Mouse (Mus musculus) ZHBTc4 (cell line): Measurements from ENCODE around the gene Slc24a4.

ENCODE experiments used
- DNase-seq: peaks from one replicate; pipeline ENCODE4 v3.0.0-alpha.2; 2011; ENCODE audit warnings: low read depth, low spot score

Slc24a4 gene

DNA sequence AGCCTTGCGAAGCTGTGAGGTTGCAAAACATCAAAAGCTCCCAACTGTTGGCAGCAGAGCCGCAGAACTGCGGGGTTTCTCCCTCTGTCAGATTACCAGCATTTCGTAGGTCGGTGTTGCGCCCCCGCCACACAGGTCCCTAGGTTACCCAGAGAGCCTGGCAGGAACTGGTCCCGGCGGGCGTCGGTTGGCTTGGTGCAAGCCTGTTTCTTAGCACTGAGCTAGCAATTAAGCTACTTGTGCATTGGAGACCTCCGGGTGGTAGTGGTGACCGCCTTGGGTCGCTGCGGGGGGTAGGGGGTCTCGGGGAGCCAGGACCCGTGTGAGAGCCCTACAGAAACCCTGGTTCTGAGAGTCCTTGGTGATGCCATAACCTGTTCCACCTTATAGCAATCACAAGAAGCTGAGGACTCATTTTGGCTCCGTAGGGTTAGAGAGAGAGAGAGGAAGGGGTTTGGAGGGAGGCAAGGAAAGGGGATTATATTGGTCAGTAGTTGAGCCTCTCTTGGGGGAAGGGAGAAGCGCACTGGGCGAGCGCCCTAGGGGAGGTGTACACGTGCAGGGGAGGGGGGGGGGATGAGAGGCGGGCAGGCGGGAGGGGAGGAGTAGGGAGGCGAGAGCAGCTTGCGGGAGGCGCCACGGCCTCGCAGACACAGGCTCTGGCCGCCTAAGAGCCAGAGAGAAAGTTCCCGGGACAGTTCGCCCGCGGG lies at the start of gene Slc24a4:
Gene Slc24a4, plus strand, starts transcription at position 653 of the 710 bp plus-strand sequence.
- DNase-seq: peak; percentile 58

DNA sequence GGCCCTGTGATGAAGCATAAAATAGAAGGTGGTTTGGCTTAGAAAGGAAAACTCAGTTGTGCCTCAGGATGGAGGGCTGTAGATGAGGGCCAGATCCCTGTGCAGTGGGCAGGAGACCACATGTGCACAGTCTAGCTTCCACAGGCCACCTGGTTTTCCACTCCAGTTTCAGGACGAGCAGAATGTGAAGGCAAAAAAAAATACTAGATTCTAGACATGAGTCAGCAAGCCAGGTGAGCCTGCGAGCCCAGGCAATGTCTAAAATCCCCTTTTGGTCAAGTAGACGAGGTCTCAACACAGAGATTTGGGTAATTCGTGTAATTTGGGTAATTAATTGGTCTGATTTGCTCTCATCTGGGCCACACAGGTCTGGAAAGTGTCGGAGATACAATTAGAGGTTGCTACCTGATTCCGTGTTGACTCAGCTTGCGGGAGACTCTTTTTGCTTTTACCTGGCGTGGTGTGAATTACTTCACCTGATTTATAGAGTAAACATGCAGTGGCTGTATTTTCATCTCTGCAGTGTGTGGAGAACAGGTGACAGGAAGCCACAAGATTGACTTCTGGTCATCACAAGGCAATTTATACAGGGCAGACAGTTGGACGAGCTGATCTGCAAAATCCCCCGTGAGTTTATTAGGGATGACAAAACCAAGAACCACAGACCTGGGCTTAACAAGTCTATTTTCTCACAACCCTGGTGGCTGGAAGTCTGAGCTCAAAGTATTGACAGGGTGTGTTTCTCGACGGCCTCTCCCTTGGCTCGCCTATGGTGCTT lies 45.7 kb upstream of the Slc24a4 start:
- DNase-seq: no peak

DNA sequence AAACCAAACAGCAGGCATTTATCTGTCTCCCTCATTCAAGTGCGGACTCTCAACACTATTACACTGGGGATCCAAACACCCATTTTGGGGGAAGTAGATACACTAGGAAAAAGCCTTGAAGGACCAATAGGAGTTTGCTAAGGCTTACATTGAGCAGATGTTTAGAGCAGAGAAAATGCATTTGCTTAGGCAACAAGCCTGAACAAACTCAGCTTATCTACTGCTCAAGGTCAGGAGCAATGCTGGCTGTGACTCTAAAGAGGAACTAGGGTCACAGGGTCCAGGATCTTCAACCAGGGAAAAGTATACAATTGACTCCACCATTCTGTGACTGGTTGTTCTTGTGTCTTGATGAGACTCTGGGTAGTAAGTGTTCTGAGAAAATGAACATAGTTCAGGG lies 38.0 kb upstream of the Slc24a4 start:
- no peak for DNase-seq

DNA sequence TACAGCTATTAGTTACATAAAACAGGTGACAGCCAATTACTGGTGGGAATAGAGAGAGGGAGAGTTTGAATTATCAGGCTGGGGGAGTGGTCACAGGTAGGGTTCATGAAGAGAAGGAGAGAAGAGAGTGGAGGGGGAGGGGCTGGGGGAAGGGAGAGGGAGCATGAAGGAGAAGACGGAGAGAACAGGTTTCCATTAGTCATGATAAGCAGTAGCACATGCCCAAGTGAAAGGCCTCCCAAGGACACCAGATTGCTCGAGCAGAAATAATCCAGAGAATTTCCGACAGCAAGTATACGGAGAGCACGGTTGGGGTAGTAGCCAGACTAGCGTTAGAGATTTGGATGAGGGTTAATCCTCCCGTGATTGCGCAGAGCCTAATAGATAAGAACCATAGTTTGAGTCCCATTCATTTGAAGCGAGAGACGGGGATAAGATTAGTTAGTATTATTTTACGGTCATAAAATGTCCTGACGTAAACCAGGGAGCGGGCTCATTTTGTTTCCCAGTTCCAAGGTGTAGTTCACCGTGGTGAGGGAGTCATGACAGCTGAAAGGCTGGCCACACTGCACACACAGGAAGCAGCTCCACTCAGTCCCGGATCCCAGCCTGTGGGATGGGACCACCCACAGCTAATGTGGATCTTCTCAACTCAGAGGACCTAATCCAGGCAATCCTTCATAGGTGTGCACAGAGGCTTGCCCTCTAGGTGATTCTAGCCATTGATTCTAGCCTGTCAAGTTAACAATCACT lies 36.0 kb upstream of the Slc24a4 start:
- DNase-seq: no peak

DNA sequence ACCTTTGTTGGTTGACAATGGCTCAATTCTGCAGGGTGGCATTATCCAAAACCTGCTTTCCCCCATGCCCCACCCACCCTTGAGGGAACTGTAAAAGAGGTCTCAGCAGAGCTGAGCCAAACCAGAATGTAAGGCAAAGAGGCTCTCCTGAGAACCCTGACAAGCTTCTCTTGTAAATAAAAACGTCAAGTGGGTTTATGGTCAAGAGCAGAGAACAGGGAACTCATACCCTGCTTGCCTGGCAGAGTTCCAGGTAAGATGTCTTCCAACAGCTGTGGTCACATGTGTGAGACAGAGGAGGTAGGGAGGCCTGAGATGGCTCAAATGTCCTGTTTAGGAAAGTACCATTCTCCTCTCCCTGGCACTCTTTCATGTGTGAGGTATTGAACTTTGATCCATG lies 22.5 kb upstream of the Slc24a4 start:
- no peak for DNase-seq

DNA sequence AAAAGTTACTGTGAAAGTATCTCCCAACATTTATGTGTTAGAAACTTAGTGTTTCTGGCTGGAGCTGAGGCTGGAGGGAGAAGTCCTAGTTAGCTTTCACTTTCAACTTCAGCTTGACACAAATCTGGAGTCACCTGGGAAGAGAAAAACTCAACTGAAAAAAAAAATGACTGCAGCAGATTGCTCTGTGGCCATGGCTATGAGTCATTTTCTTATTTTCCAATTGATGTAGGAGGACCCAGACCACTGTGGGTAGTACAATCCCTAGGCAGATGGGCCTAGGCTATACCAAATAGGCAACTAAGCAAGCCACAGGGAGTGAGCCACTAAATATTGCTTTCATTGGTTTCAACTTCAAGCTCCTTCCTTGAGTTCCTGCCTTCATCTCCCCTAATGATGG lies 19.7 kb upstream of the Slc24a4 start:
- no peak for DNase-seq

DNA sequence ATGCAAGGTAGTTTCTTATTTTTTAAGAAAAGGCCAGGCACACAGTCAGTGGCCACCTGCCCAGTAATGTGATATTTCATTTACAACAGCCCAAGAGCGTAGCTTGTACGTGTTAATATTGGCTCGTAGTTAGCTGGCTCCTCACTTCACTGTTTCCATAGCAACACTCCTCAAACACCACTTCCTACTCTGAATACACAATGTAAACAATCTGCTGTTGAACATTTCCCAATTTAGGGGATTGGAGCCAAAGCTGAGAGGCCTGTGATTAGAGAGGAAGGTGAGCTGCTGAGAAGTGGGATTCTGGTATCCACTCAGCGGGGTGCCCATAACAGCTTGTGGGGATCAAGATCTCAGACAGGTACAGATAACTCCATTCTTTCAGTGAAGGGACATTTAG lies 16.0 kb upstream of the Slc24a4 start:
- DNase-seq: no peak

DNA sequence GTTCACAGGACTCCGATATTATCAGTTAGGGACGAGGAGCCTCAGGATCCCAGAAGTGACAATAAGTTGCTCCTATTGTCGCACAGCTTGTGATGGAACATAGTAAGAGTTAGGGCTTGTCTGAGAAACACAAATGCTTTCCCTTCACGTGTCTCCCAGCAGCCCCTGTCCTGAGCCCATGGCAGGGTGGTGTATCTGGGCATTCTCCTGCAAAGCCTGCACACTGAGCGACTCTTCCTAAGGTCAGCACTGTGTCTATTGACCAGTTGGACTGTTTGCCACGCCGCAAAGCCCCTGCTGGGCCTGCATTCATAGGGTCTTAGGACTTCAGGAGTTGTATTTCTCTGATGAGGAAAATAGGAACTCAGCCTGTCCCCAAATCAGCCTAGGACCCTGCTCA lies 15.6 kb upstream of the Slc24a4 start:
- no peak for DNase-seq

DNA sequence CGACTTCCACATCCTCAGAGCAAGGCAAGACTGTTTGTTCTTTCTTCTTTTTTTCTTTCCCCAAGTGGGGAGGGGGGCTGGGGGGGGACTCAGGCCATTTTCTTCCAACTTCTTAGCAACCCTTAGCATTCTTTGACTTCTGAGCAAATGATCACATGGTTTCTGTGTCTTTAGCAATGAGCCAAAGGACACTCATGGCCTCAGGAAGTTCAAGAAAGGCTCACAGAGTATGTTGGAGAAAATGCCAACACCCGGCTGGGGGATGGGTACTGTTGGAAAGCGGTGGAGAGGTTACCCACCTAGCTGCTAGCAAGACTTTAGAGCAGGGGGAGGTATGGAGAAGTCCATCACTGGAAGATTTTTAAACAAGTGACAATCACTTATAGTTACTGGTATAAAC lies 15.1 kb upstream of the Slc24a4 start:
- no peak for DNase-seq

DNA sequence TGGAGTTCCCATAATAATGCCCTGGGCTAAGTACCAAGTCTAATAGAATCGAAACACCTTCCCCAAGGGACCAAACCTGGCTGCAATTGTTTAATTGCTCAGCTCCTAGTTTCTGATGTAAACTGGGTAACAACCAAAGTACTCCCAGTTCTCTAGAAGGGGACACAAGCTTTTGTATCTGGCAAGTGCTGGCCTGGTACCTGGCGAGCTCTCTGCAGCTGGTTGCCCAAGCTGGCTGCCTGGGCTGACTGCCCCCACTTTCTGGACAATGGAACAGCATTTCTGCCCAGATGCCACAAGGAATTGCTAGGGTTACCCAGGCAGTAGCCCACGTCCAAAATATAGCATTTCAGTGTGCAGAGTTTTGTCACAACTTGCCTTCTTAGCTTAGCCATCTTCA lies 12.0 kb upstream of the Slc24a4 start:
- no peak for DNase-seq

DNA sequence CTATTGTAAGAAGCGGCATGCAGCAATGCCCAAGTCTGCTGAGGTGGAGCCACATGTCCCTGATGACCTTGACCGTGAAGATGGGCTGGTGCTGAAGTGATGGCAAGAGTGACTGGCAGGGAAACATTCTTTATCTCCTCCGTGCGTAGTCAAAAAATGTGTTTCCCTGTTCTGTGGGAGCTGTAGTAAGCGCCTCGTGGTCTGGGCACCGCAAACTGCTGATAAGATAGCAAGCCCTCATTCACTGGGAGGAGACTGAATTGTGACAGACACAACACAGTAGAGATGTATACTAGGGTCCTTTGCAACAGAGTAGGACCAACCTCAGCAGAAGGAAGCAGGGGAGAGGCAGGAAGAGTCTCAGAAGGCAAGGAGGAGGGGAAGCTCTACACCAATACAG lies 10.5 kb upstream of the Slc24a4 start:
- DNase-seq: no peak

DNA sequence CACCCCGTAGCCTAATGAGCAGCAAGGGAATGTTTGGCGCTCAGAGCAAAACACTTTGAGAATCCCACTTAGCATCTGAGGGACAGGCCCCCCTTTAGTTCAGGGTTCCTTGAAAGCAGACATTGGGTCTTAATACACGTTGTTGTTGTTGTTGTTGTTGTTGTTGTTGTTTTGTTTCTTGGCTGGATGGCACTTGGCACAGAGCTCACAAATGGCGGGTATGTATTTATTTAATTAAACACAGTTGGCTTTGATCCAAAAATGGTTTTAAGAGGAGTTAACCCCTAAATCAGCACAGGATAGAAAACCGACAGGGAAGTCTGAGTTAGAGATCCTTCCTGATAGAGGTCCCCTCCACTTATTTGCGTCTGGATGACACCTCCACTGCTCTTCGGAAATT lies 932 bp upstream of the Slc24a4 start:
- DNase-seq: no peak

DNA sequence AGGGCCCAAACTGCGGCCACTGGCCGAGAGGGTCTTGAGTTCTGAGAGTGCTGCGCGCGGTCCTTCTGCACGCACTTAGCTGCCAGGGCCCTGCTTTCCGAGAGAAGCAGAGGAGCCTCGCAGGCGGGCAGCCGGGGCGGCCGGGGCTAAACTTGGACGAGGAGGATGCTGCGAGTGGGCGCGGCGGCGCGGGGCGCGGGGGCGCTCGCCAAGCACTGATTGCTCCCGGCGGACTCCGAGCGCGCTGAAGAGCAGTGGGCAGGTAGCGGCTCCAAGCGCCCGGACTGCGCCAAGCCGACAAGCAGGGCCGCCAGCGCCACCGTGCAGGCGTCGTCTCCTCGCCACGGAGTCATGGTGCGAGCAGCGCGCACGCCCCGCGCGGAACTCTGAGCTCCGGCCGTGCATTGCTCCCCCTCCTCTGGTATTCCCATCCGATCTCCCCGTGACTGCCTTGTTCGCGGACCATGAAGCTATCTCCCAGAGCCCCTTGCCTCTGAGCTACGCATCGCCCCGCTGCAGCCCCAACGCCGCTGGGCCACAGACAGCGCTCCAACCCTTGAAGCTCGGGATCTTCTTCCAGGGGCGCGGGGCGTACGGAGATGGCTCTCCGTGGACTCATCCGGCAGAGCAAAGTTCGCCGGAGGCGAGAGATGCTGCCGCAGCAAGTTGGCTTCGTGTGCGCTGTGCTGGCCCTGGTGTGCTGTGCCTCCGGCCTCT lies 416 bp downstream of the Slc24a4 start:
- peak; percentile 72 for DNase-seq

DNA sequence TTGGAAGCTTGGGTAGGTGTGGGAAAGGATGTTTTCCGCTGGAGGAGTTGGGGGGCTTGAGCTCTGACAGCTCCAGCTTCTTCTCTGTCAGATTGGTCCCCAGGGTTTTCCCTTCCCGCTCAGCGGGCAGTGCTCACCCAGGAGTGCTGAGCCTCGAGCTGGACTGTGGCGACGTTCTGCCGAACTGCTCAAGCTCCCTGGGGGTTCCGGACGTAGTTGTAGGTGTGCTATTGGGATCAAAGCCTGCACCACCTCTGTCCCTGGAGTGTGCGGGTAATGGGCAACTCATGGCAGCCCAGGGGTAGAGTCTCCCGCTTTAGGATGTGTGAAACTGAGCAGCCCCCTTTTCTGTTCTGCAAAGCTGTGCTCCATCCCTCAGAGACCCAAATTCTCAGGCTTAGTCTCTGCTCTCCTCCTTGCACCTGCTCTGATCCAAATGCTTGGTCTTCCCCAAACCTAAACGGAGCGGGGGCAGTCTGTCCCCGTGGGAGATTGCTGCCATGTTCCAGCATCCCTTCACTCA lies 1.0 kb downstream of the Slc24a4 start:
- DNase-seq: peak; percentile 7

DNA sequence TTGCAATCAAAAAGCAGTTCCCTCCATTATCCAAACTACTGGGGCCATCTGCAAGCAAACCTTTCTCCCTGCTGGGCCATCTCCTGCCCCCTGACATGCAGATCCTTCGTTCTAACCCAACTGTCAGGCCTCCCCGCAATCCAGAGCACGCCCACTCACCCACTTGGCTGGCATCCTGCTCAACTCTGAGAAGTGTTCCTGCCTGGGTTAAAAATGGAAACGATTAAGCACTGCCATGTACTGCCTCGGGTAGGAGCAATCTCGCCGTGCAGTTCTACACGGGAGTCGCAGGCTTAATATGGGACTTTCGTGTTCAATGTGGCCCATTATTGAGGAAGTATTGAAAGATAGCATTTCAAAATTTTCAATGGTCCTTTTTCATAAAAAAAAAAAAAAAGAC lies 11.2 kb downstream of the Slc24a4 start:
- DNase-seq: no peak

DNA sequence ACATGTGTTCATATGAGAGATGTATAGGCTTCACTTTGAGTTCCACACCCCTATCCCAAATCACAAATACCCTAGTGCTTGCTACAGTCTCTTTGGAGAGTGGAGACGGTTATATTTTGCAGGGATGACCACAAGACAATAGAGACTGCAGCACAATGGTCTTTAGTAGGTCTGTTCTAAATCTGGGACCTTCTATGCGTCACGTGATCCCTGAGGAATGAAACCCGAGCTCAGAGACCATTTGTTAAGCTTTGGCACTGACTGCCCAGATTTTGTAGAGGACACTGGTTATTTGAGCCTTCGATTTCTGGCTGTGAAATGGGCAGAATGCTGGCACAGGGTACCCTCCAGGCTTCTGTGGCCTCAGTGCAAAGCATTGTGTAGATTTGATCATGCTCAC lies 12.8 kb downstream of the Slc24a4 start:
- DNase-seq: no peak

DNA sequence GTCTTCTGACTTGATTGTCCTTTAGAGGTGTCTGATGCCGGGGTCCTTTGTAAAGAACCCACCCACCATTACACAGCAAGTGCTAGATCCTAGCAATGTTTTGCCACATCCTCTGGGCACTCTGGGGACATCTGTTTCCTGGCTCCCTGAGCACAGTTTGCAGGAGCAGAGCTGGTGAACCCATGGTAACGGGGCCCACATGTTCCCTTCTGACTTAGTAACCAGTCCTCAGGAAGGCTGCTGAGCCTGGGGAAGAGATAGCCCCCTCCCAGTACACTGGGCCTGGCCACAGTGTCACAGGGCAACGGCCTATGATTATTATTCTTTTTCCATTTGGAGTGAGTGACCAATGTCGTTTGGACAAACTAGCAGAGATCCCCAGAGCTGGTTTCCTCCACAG lies 19.1 kb downstream of the Slc24a4 start:
- no peak for DNase-seq

DNA sequence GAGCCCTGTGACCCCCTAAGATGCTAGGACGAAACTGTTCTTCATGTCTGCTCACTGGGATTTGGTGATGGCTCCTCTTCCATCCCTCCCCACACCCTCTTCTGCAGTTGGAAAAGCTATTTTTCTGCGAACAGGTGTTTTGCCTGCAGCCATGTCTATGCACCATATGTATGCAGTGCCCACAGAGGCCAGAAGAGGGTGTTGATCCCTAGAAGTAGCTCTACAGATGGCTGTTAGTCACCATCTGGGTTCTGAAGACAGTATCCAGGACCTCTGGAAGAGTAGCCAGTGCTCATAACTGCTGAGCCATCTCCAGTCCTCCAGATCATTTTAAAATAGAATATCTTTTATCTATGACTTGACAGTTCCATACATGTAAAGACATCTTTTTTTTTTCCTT lies 20.2 kb downstream of the Slc24a4 start:
- peak; percentile 35 for DNase-seq

DNA sequence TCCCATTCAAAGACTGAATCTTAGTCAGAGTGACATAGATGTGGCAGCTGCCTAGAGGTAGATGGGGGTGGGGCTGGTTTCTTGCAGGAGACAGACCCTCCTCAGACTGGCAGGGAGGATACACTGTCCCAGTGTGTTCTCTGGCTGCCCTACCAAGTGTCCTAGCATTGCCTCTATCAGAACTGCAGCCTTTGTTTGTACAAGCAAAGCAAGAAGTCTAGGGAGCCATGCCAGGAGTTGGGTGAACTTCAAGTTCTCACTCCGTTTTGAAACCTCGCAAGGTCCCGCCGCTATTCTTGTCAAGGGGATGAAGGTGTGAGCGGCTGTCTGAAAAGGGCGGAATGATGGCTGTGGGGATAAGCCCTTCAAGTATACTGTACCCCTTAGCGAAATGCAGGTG lies 22.7 kb downstream of the Slc24a4 start:
- no peak for DNase-seq

DNA sequence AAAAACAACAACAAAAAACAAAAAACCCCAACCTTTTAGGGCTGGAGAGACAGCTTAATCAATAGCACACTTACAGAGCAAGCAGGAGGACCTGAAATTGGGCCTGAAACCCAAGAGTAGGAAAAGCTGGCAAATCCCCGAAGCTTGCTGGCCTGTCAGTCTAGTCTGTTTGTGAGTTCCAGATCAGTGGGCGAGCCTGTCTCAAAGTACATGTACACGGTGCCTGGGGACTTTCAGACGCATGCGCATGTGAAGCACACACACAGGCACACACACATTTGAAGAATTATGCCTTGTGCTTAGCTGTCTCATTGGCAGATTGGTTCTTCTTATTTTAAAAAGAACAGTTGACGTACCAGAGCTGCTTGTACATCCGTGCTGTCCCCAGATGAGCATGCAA lies 25.3 kb downstream of the Slc24a4 start:
- DNase-seq: no peak

DNA sequence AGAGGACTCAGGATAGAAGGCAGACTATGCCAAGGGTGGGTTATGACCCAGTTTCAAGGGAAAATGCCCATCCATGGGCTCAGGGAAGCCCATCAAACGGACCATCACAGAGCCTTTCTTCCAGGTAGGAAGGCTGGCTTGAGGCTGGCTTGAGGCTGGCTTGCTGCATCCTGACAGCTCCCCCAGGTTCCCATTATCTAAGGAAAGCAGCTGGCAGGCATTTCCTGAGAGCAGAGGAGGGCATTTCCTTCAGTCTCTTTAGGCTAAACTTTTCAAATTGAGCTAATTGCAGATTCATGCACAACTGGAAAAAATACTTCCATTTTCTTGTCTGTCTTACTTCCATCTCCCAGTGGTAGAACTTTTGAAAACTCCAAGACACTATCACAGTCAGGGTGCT lies 26.3 kb downstream of the Slc24a4 start:
- DNase-seq: no peak

DNA sequence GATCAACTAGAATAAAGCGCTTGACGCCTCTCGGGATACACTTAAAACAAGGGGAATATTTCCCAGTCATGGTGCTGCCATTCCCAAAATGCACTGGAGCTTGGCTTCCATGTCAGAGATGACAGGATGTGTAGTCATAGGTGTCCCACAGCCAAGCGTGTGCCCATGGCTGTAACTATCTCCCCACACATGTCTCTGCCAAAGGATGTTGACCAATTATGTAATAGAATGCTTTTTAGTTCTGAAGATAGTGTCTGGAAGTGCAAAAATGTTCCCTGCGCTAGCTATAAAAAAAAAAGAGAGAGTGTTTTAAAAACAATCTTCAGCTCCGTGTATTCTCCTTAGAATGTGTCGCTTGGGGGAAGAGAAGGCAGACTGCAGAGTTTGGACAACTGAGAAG lies 36.1 kb downstream of the Slc24a4 start:
- no peak for DNase-seq
